Mouse (Mus musculus): Measurements from ENCODE around the gene Casq2.

The Casq2 gene

GRCm38 (mm10) chr3:102081862-102082261, 4.4 kb upstream of the Casq2 start:
- peak; percentile 29 to 73 for DNase-seq (ENCODE audit: low spot score in 2 of 2)

- DNase-seq (ENCODE audit: low spot score in 2 of 2): no peak
Observed at GRCm38 (mm10) chr3:102083589-102084230, 2.5 kb upstream of the Casq2 start.

- DNase-seq (ENCODE audit: low spot score in 2 of 2): no peak
Observed at GRCm38 (mm10) chr3:102084833-102085491, 1.3 kb upstream of the Casq2 start.

- DNase-seq (ENCODE audit: low spot score in 2 of 2): no peak
Observed at GRCm38 (mm10) chr3:102085719-102086118, 496 bp upstream of the Casq2 start.

GRCm38 (mm10) chr3:102094841-102095240, 8.6 kb downstream of the Casq2 start:
- no peak for DNase-seq (ENCODE audit: low spot score in 2 of 2)

- DNase-seq (ENCODE audit: low spot score in 2 of 2): no peak
Observed at GRCm38 (mm10) chr3:102095412-102095811, 9.2 kb downstream of the Casq2 start.

- no peak for DNase-seq (ENCODE audit: low spot score in 2 of 2)
Observed at GRCm38 (mm10) chr3:102096366-102096765, 10.2 kb downstream of the Casq2 start.

GRCm38 (mm10) chr3:102096976-102097375, 10.8 kb downstream of the Casq2 start:
- DNase-seq (ENCODE audit: low spot score in 2 of 2): no peak

GRCm38 (mm10) chr3:102099242-102099641, 13.0 kb downstream of the Casq2 start:
- no peak for DNase-seq (ENCODE audit: low spot score in 2 of 2)

GRCm38 (mm10) chr3:102099793-102100192, 13.6 kb downstream of the Casq2 start:
- DNase-seq (ENCODE audit: low spot score in 2 of 2): no peak

GRCm38 (mm10) chr3:102101445-102101844, 15.2 kb downstream of the Casq2 start:
- no peak for DNase-seq (ENCODE audit: low spot score in 2 of 2)

- DNase-seq (ENCODE audit: low spot score in 2 of 2): no peak
Observed at GRCm38 (mm10) chr3:102103811-102104565, 17.8 kb downstream of the Casq2 start.

- DNase-seq (ENCODE audit: low spot score in 2 of 2): no peak
Observed at GRCm38 (mm10) chr3:102108201-102108600, 22.0 kb downstream of the Casq2 start.

- DNase-seq (ENCODE audit: low spot score in 2 of 2): no peak
Observed at GRCm38 (mm10) chr3:102111979-102112599, 25.9 kb downstream of the Casq2 start.

GRCm38 (mm10) chr3:102120947-102121346, 34.7 kb downstream of the Casq2 start:
- no peak for DNase-seq (ENCODE audit: low spot score in 2 of 2)

GRCm38 (mm10) chr3:102122046-102122445, 35.8 kb downstream of the Casq2 start:
- DNase-seq (ENCODE audit: low spot score in 2 of 2): no peak

GRCm38 (mm10) chr3:102123654-102124053, 37.4 kb downstream of the Casq2 start:
- no peak for DNase-seq (ENCODE audit: low spot score in 2 of 2)

GRCm38 (mm10) chr3:102125546-102125945, 39.3 kb downstream of the Casq2 start:
- DNase-seq (ENCODE audit: low spot score in 2 of 2): no peak

GRCm38 (mm10) chr3:102127114-102127513, 40.9 kb downstream of the Casq2 start:
- no peak for DNase-seq (ENCODE audit: low spot score in 2 of 2)

- no peak for DNase-seq (ENCODE audit: low spot score in 2 of 2)
Observed at GRCm38 (mm10) chr3:102128242-102128641, 42.0 kb downstream of the Casq2 start.

- no peak for DNase-seq (ENCODE audit: low spot score in 2 of 2)
Observed at GRCm38 (mm10) chr3:102130478-102130877, 44.3 kb downstream of the Casq2 start.

GRCm38 (mm10) chr3:102131627-102132324, 45.6 kb downstream of the Casq2 start:
- DNase-seq (ENCODE audit: low spot score in 2 of 2): no peak
